Mouse (Mus musculus) spleen, postnatal 4 days (tissue): ENCODE results near the gene Dennd1b.

Experiments
- DNase-seq, 2 experiments: peaks; one replicate each; pipeline ENCODE4 v3.0.0; 2022; ENCODE audit warnings: low spot score in 2 of 2

Gene Dennd1b

GRCm38 (mm10) chr1:139180481-139181149 lies 217.4 kb downstream of the Dennd1b start:
- peak in 1 of 2 experiments; percentile 21 for DNase-seq

DNA sequence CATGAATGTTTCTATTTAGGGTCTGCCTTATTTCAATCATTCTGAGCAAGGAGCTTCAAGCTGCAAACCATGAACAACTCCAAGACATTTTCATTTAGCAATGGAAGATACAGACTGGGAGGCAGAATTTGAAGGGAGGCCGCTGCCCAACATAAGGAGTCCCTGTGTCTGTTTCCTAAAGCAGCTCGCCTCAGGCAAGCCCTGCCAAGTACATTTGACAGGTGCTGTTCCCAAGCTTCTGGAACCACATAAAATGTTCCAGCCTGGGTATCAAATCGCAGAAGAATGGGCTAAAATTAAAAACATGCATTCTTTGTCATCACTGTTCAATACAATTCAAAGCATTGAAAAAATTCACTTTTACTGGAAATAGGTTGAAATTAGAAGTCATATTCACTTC lies 229.4 kb downstream of the Dennd1b start:
- no peak for DNase-seq

DNA sequence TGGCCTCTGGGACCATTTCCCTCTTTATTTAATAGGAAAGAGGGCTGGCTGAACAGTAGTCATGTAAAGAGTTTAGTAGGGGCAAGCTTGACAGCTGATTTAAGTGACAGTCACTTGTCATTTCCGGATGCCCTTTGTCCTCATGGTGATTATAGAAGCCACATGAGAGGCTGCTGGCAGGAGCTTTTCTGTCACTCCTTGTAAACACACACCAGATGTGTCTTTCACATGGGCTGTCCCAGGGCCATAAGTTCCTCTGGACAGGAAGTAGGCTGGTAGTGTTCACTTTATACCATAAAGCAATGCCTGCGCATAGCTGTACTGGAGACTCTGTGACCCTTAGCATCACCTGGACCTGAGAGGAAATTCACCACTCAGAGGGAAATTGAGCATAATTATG lies 230.8 kb downstream of the Dennd1b start:
- no peak for DNase-seq

- DNase-seq = no peak
Observed at GRCm38 (mm10) chr1:139194428-139195028, 231.3 kb downstream of the Dennd1b start.

- no peak for DNase-seq
Observed at GRCm38 (mm10) chr1:139203026-139203425, 239.8 kb downstream of the Dennd1b start.

DNA sequence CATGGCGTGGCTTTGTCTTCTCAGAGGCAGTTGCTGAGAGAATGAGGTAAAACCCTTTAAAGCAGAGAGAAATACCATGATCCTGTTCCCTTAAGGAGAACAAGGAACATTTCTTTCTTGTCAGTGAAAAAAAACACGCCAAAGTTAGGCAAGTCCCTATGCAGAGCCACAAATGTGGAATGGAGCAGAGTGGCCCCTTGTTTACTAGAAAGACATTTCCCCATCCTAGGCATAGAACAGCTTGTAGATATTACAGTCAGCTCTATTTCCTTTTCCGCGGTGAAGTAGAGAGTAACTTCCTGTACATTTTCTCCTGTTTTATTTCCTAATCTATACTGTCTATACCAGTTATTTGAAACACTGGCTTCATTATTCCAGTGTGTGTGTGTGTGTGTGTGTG lies 243.0 kb downstream of the Dennd1b start:
- DNase-seq = no peak

DNA sequence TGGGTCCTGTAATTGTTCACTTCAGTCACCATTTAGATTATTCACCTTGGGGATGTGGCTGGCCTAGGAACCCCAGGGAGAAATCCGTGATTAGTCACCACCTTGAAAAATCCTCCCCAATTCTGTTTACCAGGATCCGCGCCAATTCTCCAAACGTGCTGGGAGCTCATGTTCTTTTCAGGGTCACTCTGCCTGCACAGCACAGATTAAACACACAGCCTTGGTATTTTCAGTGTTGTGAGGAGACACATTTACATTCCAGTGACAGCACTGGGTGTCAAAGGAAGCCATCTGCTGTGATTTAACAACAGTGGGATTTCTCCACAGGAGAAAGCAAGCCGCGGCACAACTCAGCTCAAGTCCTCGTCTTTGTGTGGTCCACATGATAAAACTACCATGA lies 246.6 kb downstream of the Dennd1b start:
- DNase-seq = no peak

DNA sequence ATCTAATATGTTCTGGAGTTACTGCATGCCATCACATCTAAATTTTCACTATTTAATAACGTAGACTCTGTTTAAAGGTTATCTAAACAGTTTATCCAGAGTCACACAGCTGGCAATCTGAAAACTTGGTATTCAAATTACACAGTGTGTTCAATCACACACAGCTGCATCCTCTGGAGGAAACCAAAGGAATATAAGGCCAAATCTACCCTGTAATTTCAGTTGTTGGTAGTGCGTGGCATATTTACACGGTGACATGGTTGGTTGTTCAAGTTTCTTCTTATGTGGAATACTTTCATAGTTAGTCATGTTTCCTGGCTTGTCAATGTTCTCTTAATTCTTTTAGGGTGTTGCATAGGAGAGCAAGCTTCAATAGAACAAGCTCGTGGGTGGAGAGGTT lies 247.3 kb downstream of the Dennd1b start:
- no peak for DNase-seq

- no peak for DNase-seq
Observed at GRCm38 (mm10) chr1:139215311-139215710, 252.1 kb downstream of the Dennd1b start.

- no peak for DNase-seq
Observed at GRCm38 (mm10) chr1:139223804-139224203, 260.6 kb downstream of the Dennd1b start.

DNA sequence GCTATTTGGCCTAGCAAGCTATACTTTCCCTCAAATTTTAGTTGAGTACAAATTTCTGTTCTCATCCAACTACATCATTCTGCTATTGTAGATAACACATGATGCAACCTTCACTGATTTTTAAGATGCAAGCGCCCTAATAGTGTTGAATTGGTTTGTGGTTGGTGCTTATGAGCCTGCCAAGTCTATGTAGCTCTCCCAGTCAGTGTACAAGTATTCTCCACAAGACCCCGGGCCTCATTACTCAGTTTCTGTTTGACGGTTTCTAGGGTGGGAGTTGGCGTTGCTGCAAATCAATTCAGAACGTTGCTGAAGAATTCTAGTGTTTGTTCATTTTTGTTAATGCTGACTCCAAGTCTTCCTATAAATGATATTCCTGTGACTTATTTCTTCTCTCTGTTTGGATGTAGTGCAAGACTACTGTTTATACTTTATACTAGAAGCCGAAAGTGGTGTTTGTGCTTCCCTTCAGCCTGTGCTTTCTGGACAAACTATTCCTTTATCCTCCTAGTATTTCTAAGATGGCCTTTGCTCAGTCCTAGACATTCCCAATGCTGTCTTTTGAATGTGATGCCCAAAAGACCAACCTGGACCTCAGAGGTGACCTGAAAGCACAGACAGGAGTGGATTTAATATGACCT lies 261.2 kb downstream of the Dennd1b start:
- no peak for DNase-seq
